Mouse (Mus musculus): ENCODE measurements around the gene Fez1. TPM values are rescaled to one million over a fixed set of nuclear protein-coding genes. Genes with fewer than 3 reads are reported as not detected.

Gene Fez1
- polyA plus RNA-seq, 1 experiment: 330 TPM

DNA sequence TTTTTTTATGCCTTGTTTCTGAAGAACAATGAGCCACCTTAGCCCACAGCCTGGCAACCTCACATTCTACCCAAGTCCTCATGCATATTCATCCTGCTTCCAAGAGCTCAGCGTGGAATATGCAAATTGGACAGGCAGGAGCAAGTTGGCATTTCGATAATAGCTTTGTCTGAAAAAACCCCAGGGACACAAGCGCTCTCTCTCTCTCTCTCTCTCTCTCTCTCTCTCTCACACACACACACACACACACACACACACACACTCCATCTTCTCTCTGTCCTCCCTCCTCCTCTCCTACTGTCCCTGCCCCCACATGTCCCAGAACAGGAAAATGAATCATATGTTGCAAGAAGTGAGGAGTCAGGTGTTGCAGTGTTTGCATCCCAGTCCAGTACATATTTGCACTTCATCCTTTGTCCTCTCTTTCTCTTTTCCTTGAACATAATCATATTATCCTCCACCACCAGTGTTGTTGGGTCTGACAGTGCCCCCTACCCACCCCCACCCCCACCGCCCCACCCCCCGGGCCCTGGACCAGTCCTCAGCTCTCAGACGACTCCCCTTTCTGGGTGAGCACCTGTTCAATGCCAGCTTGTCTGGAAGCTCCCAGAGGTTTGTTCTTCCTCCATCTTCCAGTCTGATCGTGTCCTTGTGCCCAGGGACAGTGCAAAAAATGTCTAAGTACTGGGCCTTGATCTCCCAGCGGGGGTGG, 60.5 kb downstream of the Fez1 start:
- no peak for TF ChIP-seq CTCF (IDR thresholded peaks at IDR 0.05; ENCODE audit: extremely low read depth, insufficient read depth, low read length)
- no peak for TF ChIP-seq POLR2A (IDR thresholded peaks at IDR 0.05; ENCODE audit: extremely low read depth, insufficient read depth, low read length)
- Histone ChIP-seq H3K27ac (ENCODE audit: insufficient read depth, low read length) (peak overlapping the region; percentile 86), H3K4me1 (ENCODE audit: control insufficient read depth, insufficient read depth, low read length) (peaks cover 16% of the 10 kb centered on the region), H3K4me3 (ENCODE audit: insufficient read depth, low read length) (no peak overlapping the region)

GRCm38 (mm10) chr9:36883569-36883968, 61.9 kb downstream of the Fez1 start:
- no peak for TF ChIP-seq CTCF (IDR thresholded peaks at IDR 0.05; ENCODE audit: extremely low read depth, insufficient read depth, low read length)
- TF ChIP-seq POLR2A (IDR thresholded peaks at IDR 0.05; ENCODE audit: extremely low read depth, insufficient read depth, low read length): no peak
- H3K4me1 ChIP-seq (ENCODE audit: control insufficient read depth, insufficient read depth, low read length): peaks cover 16% of the 10 kb centered on the region
- H3K27ac ChIP-seq (ENCODE audit: insufficient read depth, low read length): no peak overlapping the region; the same call in 1 of the 2 replicates
- no peak overlapping the region for H3K4me3 ChIP-seq (ENCODE audit: insufficient read depth, low read length)

GRCm38 (mm10) chr9:36885237-36885636, 63.6 kb downstream of the Fez1 start:
- Histone ChIP-seq H3K27ac (ENCODE audit: insufficient read depth, low read length) (no peak overlapping the region), H3K4me3 (ENCODE audit: insufficient read depth, low read length) (no peak overlapping the region), H3K4me1 (ENCODE audit: control insufficient read depth, insufficient read depth, low read length) (peaks cover 15% of the 10 kb centered on the region)
- TF ChIP-seq CTCF (IDR thresholded peaks at IDR 0.05; ENCODE audit: extremely low read depth, insufficient read depth, low read length): peak; percentile 46; the same call in 1 of the 2 replicates
- TF ChIP-seq POLR2A (IDR thresholded peaks at IDR 0.05; ENCODE audit: extremely low read depth, insufficient read depth, low read length): no peak

- TF ChIP-seq CTCF (IDR thresholded peaks at IDR 0.05; ENCODE audit: extremely low read depth, insufficient read depth, low read length): peak; percentile 74
- no peak for TF ChIP-seq POLR2A (IDR thresholded peaks at IDR 0.05; ENCODE audit: extremely low read depth, insufficient read depth, low read length)
- peaks cover 1% of the 10 kb centered on the region; the same call in 1 of the 2 replicates for H3K4me1 ChIP-seq (ENCODE audit: control insufficient read depth, insufficient read depth, low read length)
- H3K27ac ChIP-seq (ENCODE audit: insufficient read depth, low read length): no peak overlapping the region
These were observed 68.9 kb downstream of the Fez1 start for GRCm38 (mm10) chr9:36890552-36890951.

DNA sequence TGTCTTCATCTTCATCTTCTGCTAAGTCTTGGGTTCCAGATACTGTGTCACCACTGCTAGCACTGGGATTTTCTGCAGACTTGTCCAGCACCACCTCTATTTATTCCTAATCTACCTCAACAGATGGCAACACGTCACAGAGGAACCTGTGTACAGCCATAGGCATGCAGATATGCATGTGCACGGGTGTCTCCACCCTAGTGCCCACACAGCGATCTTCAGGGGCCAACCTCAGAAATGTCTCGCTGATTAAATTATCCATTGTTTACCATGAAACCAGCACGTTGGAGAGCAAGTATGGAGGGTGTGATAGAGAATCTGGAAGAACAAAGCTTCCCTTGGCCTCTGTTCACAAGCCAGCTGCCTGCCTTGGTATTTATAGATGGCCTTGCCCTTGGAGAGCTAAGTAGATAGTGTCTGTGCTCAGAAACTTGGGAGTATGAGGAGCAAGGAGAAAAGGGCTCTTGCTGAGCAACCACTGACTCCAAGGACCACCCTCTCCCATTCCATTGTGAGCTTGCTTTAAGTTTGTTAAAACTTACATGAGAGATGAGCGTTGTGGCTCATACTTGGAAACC, 71.8 kb downstream of the Fez1 start:
- Histone ChIP-seq H3K4me3 (ENCODE audit: insufficient read depth, low read length) (no peak overlapping the region), H3K4me1 (ENCODE audit: control insufficient read depth, insufficient read depth, low read length) (peaks cover 1% of the 10 kb centered on the region; the same call in 1 of the 2 replicates), H3K27ac (ENCODE audit: insufficient read depth, low read length) (no peak overlapping the region)
- TF ChIP-seq CTCF (IDR thresholded peaks at IDR 0.05; ENCODE audit: extremely low read depth, insufficient read depth, low read length): no peak
- TF ChIP-seq POLR2A (IDR thresholded peaks at IDR 0.05; ENCODE audit: extremely low read depth, insufficient read depth, low read length): no peak

More at GRCm38 (mm10) chr9:36890552-36890951, 68.9 kb downstream of the Fez1 start:
- H3K4me3 ChIP-seq (ENCODE audit: insufficient read depth, low read length): no peak overlapping the region

DNA sequence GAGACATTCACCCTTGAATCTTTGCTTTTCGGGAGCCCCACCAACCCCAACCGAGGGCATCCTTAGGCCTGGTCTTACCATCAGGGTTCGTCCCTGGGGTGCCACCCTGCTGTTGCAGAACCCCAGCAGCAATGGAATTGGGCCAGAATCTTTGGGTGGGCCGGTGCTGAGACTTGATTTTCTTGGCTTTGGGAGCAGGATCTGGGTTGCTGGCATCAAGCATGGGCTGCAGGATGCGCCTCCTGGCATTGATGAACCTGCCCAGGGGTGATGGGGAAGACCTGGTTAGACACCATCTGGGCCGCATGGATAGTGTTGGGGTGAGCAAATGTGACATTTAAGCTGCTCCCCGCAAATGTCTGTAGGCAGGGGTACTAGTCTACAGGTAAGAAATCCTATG, 72.6 kb downstream of the Fez1 start:
- TF ChIP-seq POLR2A (IDR thresholded peaks at IDR 0.05; ENCODE audit: extremely low read depth, insufficient read depth, low read length) (no peak), CTCF (IDR thresholded peaks at IDR 0.05; ENCODE audit: extremely low read depth, insufficient read depth, low read length) (no peak)
- Histone ChIP-seq H3K4me1 (ENCODE audit: control insufficient read depth, insufficient read depth, low read length) (peaks cover 3% of the 10 kb centered on the region; the same call in 1 of the 2 replicates), H3K4me3 (ENCODE audit: insufficient read depth, low read length) (no peak overlapping the region), H3K27ac (ENCODE audit: insufficient read depth, low read length) (no peak overlapping the region)

GRCm38 (mm10) chr9:36895009-36895693, 73.5 kb downstream of the Fez1 start:
- H3K27ac ChIP-seq (ENCODE audit: insufficient read depth, low read length): 0 out of 2 replicates have a peak overlapping the region, but pooled peaks have one; percentile 1
- TF ChIP-seq POLR2A (IDR thresholded peaks at IDR 0.05; ENCODE audit: extremely low read depth, insufficient read depth, low read length) (no peak), CTCF (IDR thresholded peaks at IDR 0.05; ENCODE audit: extremely low read depth, insufficient read depth, low read length) (peak; percentile 79)

DNA sequence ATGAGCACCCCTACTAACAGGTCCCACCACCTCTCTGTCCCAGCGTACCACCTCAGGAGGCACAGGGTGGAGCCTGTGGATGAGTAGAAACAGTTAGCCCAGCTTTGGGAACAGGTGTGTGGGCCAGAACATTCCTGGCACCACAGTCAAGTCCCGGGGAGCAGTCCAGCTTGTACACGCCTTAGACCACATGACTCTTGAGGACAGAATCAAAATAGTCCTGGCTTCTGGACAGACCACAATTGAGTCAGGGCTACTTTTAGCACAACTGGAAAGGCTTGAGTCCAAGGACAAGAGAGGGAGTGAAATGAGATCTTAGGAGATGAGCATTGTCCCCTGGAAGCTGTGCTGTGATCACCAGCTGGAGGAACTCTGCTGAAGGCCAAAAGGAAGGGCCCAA, 76.9 kb downstream of the Fez1 start:
- TF ChIP-seq POLR2A (IDR thresholded peaks at IDR 0.05; ENCODE audit: extremely low read depth, insufficient read depth, low read length) (no peak), CTCF (IDR thresholded peaks at IDR 0.05; ENCODE audit: extremely low read depth, insufficient read depth, low read length) (no peak)
- no peak overlapping the region for H3K4me3 ChIP-seq (ENCODE audit: insufficient read depth, low read length)
- no peak overlapping the region for H3K27ac ChIP-seq (ENCODE audit: insufficient read depth, low read length)
- peaks cover 5% of the 10 kb centered on the region; the same call in 1 of the 2 replicates for H3K4me1 ChIP-seq (ENCODE audit: control insufficient read depth, insufficient read depth, low read length)

More at GRCm38 (mm10) chr9:36895009-36895693, 73.5 kb downstream of the Fez1 start:
- Histone ChIP-seq H3K4me1 (ENCODE audit: control insufficient read depth, insufficient read depth, low read length) (peaks cover 5% of the 10 kb centered on the region; the same call in 1 of the 2 replicates), H3K4me3 (ENCODE audit: insufficient read depth, low read length) (no peak overlapping the region)

- TF ChIP-seq CTCF (IDR thresholded peaks at IDR 0.05; ENCODE audit: extremely low read depth, insufficient read depth, low read length) (no peak), POLR2A (IDR thresholded peaks at IDR 0.05; ENCODE audit: extremely low read depth, insufficient read depth, low read length) (no peak)
- H3K27ac ChIP-seq (ENCODE audit: insufficient read depth, low read length): peak overlapping the region; percentile 48
- H3K4me1 ChIP-seq (ENCODE audit: control insufficient read depth, insufficient read depth, low read length): peaks cover 3% of the 10 kb centered on the region; the same call in 1 of the 2 replicates
- H3K4me3 ChIP-seq (ENCODE audit: insufficient read depth, low read length): no peak overlapping the region
These were observed 78.8 kb downstream of the Fez1 start for GRCm38 (mm10) chr9:36900464-36900863.

Data from cortical plate, adult 2 months (tissue).